Mouse (Mus musculus): Measurements from ENCODE around the gene Ccdc167.

Ccdc167 gene

GRCm38 (mm10) chr17:29716732-29717445 is at the start of gene Ccdc167:
Gene Ccdc167 (minus strand): TSS chr17:29717044.
- DNase-seq (ENCODE audit: low spot score): peak; percentile 98

DNA sequence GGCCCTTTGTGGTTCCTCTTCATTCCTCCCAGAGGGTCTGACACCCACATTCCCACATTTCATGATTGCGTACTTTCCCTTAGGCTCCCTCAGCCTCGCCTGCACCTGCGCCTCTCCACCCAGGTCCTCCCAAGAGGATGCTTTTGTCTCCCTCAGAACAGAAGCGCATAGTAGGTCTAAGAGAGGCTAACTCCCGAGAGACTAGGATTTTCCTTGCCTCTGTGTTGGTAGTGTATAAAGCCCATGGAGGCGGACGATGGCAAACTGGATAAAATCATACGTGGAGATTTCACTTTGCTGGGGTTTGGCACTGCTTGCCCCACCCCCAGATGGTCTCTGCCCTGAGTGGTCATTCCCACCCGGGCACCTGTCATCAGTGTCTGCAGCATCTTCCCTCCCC is 48.5 kb upstream of the Ccdc167 start:
- no peak for DNase-seq (ENCODE audit: low spot score)

DNA sequence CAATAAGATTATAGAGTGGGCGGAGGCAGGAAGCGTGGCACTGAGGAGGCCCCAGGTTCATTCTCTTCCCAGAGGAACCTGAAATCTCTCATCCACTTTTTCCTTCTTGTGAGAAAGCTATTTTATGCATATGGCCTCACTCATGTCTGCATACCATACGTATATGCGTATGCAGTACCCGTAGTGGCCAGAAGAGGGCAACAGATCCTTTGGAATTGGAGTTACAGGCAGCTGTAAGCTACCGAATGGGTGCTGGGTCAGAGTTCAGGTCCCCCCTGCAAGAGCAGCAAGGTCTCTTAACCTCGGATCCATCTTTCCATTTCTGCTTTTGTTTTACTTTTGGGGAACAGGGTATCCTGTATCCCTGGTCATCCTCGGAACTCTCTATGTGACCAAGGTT is 45.7 kb upstream of the Ccdc167 start:
- peak; percentile 24 for DNase-seq (ENCODE audit: low spot score)

DNA sequence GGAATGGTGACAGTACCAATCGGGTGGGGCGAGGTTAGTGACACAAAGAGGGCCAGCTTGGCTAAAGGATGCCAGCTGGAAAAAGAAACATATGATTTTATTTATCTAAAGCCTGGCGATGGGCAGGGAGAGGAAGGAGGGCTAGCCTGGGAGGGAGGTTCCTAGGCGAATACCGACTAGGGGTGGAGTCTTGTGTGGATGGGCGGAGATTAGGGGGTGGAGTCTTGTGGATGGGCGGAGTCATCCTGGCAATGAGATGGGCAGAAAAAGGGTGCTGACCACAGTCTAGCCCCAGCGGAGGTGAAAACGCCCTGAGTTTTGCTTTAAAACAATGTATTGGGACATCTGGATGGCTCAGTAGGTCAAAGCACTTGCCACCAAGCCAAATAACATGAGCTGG is 45.1 kb upstream of the Ccdc167 start:
- no peak for DNase-seq (ENCODE audit: low spot score)

GRCm38 (mm10) chr17:29760404-29761375 is 43.8 kb upstream of the Ccdc167 start:
- no peak for DNase-seq (ENCODE audit: low spot score)

DNA sequence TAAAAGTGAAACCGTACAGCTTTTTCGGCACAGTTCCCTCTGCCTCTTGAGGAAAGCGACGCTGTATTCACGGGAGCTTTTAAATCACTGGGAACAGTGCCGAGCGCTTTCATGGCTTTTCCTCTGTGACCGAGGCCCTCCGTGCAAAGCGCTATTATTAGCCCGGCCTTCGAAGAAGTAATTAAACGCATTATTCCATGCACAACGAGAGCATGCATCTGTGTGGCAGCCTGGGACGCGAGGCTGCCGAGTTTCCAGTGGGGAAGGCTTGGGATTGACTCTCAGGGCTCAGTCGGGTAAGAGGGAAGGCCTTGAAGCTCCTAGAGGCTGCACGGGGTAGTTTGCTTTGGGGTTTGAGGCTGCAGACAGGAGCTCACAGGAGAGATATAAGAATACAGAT is 43.1 kb upstream of the Ccdc167 start:
- DNase-seq (ENCODE audit: low spot score): no peak

DNA sequence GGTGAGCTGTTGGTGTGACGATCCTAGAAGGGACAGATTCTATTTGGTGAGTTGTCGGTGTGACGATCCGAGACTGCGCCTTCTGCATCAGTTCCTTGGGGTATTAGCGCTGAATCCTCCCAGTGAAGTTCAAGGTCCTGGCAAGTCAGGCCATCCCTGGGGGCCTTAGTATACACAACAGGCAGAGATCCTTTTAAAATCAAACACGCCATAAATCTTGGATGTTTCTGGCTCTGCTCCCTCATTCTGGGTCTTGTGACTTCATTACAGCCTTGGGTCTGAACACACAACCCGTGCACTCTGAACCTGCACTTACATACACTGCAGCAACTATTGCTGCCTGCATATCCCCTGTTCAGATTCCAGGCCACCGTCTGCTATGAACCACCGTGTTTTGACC is 39.5 kb upstream of the Ccdc167 start:
- peak; percentile 28 for DNase-seq (ENCODE audit: low spot score)

DNA sequence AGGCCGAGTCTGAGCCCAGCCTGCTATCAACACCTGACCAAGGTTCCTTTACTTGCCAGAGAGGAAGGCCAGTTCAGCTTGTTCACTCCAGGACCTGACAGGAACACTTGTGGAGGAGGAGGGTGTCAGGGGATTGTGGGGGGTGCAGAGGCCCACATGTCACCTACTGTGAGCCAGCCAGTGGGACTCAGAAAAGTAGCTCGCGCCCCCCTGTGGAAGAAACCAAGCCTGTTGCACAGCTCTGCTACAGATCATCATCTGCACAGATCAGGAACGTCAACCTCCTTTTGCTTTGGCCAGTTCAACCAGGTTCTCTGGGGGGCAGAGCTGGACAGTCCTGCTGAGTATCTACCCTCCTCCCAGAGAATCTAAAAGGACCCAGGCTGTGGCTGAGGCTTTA is 37.7 kb upstream of the Ccdc167 start:
- DNase-seq (ENCODE audit: low spot score): peak; percentile 12

GRCm38 (mm10) chr17:29747466-29747865 is 30.6 kb upstream of the Ccdc167 start:
- DNase-seq (ENCODE audit: low spot score): no peak

- DNase-seq (ENCODE audit: low spot score): peak; percentile 75
Observed at GRCm38 (mm10) chr17:29737849-29738804, 21.3 kb upstream of the Ccdc167 start.

- DNase-seq (ENCODE audit: low spot score): no peak
Observed at GRCm38 (mm10) chr17:29736448-29737014, 19.7 kb upstream of the Ccdc167 start.

DNA sequence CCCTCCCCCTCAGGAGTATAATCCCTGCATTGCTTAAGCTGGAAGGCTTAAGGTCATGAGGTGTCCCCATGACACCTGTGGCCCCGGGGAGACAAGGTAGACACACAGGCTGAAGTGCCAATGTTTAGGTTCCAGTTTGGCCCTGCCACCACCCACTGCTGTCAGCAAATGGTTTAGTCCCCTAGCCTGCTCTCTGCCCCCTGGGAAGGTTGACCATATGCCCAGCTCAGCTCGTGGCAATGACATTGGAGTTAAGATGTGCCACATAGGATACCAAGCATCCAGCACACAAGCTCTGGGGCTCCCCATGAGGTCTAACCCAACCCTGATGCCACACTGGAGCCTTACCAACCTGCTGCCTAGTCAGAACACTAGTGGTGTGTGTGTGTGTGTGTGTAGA is 15.7 kb upstream of the Ccdc167 start:
- no peak for DNase-seq (ENCODE audit: low spot score)

- no peak for DNase-seq (ENCODE audit: low spot score)
Observed at GRCm38 (mm10) chr17:29731953-29732325, 15.1 kb upstream of the Ccdc167 start.

DNA sequence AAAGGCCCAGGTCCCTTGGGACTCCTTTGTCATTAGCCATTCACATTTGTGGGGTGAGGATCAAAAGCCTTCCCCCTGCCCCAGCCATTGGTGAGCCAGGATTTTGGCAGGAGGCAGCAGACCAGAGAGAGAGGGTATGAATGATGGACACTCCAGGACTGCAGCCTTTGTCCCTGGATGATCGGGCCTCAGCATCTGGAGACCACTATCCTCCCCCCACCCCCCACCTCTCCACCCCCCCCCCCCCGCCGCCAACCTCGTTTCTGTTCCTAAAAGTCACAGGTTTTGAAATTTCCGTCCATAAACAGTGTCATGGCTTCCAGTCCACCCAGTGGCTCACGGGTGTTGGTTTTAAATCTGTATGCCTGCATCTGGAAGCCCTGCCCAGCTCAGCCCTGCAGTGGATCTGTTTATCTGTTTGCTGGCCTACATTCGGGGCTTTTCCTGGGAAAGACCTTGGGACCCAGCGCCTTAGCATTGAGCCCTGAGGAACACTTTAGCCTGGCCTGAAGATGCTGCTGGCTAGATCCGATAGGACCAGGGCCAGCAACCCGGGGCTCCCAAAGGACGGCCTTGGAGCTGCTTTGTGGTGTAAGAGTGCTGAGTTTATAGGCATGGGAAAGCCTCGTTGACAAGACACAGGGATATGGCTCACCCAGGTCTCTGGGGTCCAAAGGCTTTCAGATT is 14.6 kb upstream of the Ccdc167 start:
- peak; percentile 68 for DNase-seq (ENCODE audit: low spot score)

GRCm38 (mm10) chr17:29730510-29731265 is 13.8 kb upstream of the Ccdc167 start:
- DNase-seq (ENCODE audit: low spot score): peak; percentile 68

GRCm38 (mm10) chr17:29728082-29728481 is 11.2 kb upstream of the Ccdc167 start:
- no peak for DNase-seq (ENCODE audit: low spot score)

GRCm38 (mm10) chr17:29725027-29725620 is 8.3 kb upstream of the Ccdc167 start:
- peak; percentile 20 for DNase-seq (ENCODE audit: low spot score)

DNA sequence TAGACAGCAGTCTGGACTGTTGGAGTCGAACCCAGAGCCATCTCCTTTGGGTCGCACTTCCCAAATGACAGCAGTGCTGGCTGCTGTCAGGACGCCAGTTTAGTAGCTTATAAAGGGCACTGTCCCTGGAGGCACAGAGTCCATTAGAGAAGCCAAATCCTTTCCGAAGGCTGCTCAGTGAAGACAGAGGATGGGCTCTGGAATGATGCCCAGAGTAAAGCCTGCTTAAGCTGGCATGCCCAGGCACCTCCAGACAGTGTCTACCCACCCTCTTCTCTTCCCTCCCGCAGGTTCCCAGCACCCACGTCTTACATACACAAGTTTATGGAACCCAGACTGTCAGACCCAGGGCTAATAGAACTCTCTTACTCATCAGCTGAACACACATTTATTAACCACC is 7.8 kb upstream of the Ccdc167 start:
- DNase-seq (ENCODE audit: low spot score): peak; percentile 82

- no peak for DNase-seq (ENCODE audit: low spot score)
Observed at GRCm38 (mm10) chr17:29720755-29721365, 4.0 kb upstream of the Ccdc167 start.
